Mouse (Mus musculus) G1E-ER4 (cell line): Measurements from ENCODE around the gene Pold4. TPM values are rescaled to one million over a fixed set of nuclear protein-coding genes. Genes with fewer than 3 reads are reported as not detected.

Experiments used
- GATA1 ChIP-seq: IDR thresholded peaks from one replicate; pipeline ENCODE4 v1.8.0; 2012; ENCODE audit warnings: low read length, inconsistent platforms
- polyA plus RNA-seq: library from polyadenylated mRNA; stranded (reverse); fragments of >175 nt; gene quantifications from 2 replicates; pipeline ENCODE4 v1.2.3, GENCODE M21; 2012

Gene Pold4
- polyA plus RNA-seq, 1 experiment: 24.7 TPM

DNA sequence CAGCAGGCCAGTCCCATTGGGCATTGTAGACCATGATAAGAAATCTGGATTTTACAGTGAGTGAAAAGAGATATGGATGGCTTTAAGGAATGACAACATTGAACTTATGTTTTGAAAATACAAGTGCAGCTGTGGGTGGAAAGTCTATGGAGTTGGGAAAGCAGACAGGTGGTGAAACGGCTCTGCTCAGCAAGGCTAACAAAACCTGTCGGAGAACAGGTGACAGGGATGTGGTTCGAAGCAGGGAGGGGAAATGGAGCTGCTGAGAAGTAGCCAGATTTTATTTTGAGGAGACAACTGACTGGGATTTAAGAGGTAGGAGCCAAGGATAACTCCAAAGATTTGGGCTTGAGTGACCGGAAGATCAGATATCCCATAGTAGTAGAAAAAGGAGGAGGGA, 2.8 kb downstream of the Pold4 start:
- no peak for TF ChIP-seq GATA1

DNA sequence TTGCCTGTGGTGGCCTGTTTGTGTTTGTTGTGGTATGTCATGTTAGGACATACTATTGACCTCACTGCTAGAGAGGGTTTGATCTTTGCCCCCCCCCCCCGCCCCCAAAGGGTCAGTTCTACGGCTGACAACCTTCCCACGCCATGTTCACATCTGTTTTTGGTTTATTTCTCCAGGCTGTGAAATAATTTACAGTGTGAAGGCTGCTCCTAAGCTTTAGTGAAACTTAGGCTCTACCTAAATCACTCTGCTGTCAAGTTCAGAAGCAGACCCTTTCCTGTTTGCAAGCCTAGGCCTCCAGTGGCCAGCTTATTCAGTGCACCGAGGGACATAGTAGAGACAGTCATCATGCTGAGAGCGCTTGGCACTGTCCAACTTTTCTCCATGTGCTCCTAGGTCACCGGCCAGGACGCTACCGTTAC, 8.6 kb downstream of the Pold4 start:
- no peak for TF ChIP-seq GATA1

GRCm38 (mm10) chr19:4242416-4242815, 10.7 kb downstream of the Pold4 start:
- no peak for TF ChIP-seq GATA1

- TF ChIP-seq GATA1: no peak
These were observed 13.1 kb downstream of the Pold4 start for GRCm38 (mm10) chr19:4244775-4245174.

- no peak for TF ChIP-seq GATA1
These were observed 15.3 kb downstream of the Pold4 start for GRCm38 (mm10) chr19:4247010-4247409.

- no peak for TF ChIP-seq GATA1
These were observed 22.5 kb downstream of the Pold4 start for GRCm38 (mm10) chr19:4254230-4254629.

GRCm38 (mm10) chr19:4255583-4256162, 24.0 kb downstream of the Pold4 start:
- no peak for TF ChIP-seq GATA1

GRCm38 (mm10) chr19:4257216-4257896, 25.7 kb downstream of the Pold4 start:
- no peak for TF ChIP-seq GATA1

- TF ChIP-seq GATA1: no peak
These were observed 26.2 kb downstream of the Pold4 start for GRCm38 (mm10) chr19:4257897-4258252.

GRCm38 (mm10) chr19:4261038-4261698, 29.5 kb downstream of the Pold4 start:
- no peak for TF ChIP-seq GATA1

DNA sequence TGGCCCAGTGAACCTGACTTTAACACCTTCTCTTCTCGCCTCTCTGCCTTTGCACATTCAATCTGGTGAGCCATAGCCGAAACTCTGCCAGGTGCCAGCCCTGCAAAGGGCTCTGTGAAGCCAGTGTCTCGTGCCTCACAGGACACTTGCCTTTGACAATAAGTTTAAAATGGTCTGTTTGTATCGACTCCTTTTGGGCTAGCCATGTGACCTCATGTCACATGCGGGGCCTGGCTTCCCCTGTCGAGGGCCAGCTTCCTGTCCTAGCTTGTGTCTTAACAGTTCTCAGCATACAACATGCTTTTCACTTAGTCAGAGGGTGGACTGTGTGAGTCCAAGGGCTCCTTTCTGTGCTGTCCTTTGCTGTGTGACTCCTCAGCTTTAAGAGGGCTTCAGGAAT, 31.1 kb downstream of the Pold4 start:
- no peak for TF ChIP-seq GATA1

- no peak for TF ChIP-seq GATA1
These were observed 32.0 kb downstream of the Pold4 start for GRCm38 (mm10) chr19:4263702-4264101.

DNA sequence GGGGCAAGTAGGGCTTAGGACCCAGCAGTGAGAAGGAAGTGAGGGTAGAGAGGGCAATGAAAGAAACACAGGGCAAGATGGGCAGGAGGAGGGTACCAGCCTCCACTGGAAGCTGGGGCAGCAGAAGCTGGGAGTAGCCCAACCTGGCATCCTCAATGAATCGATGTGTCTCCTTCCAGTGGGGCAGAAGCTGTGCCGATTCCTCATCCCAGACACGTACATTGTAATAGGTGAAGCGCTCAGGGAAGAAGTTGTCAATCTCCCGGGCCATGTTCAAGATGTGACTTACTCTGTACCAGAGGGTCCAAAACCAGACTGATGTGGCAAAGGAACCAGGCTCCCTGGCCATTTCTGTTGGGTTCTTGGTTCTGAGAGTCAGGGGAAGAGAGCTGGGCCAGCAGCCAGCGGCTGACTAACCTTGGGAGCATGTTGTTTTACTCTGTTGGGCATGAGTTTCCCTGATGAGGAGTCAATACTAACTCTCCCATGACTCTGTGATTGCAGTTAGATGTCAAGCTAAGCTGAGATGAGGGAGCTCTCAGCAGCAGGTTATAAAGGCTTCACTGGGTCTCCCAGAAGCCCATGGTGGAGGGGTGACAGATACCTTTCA, 32.6 kb downstream of the Pold4 start:
- TF ChIP-seq GATA1: no peak

GRCm38 (mm10) chr19:4265956-4266355, 34.3 kb downstream of the Pold4 start:
- no peak for TF ChIP-seq GATA1

- no peak for TF ChIP-seq GATA1
These were observed 37.1 kb downstream of the Pold4 start, which contains the start of gene Ssh3 for GRCm38 (mm10) chr19:4268566-4269361. Ssh3 (minus strand) TSS chr19:4269180.

GRCm38 (mm10) chr19:4270187-4270586, 38.5 kb downstream of the Pold4 start:
- no peak for TF ChIP-seq GATA1
